Mouse (Mus musculus) limb, embryonic 13.5 days (tissue): ENCODE measurements at regions not wholly inside any gene's neighbourhood (a gene's known extent, or its start where the extent isn't known, plus 50 kb on each side); places are given as distances from the start of the nearest gene placed in this dataset.

ENCODE experiments used
- ATAC-seq: fragments of 200-750 bp; cut with Nextera tagmentation; 2 replicates; pipeline ENCODE4 v1.8.0; 2017; ENCODE audit warnings: low read depth, moderate number of reproducible peaks, moderate TSS enrichment; ENCODE audit not compliant: low FRiP score
- H3K27ac ChIP-seq: fragments of 300-500 bp; sonication (generic); 2 replicates; pipeline ENCODE4 v1.5.1; 2015; ENCODE audit warnings: inconsistent platforms, mild to moderate bottlenecking, moderate library complexity
- H3K27me3 ChIP-seq: fragments of 300-500 bp; sonication (generic); 2 replicates; pipeline ENCODE4 v1.6.1; 2015; ENCODE audit warnings: mild to moderate bottlenecking, inconsistent platforms
- H3K36me3 ChIP-seq: fragments of 300-500 bp; sonication (generic); 2 replicates; pipeline ENCODE4 v1.6.1; 2015; ENCODE audit warnings: inconsistent platforms, mild to moderate bottlenecking, moderate library complexity
- H3K4me1 ChIP-seq: fragments of 300-500 bp; sonication (generic); 2 replicates; pipeline ENCODE4 v1.6.1; 2015; ENCODE audit warnings: inconsistent platforms
- H3K4me2 ChIP-seq: fragments of 300-500 bp; sonication (generic); replicated peaks from 2 replicates; pipeline ENCODE4 v1.6.1; 2015; ENCODE audit warnings: inconsistent platforms, mild to moderate bottlenecking, moderate library complexity
- H3K4me3 ChIP-seq: fragments of 300-500 bp; sonication (generic); 2 replicates; pipeline ENCODE4 v1.5.1; 2015; ENCODE audit warnings: moderate library complexity, mild to moderate bottlenecking, inconsistent platforms
- H3K9ac ChIP-seq: fragments of 300-500 bp; sonication (generic); 2 replicates; pipeline ENCODE4 v1.6.1; 2015; ENCODE audit warnings: mild to moderate bottlenecking, inconsistent platforms
- H3K9me3 ChIP-seq: fragments of 300-500 bp; sonication (generic); 2 replicates; pipeline ENCODE4 v1.6.1; 2016; ENCODE audit warnings: inconsistent platforms
- WGBS: fragments of 180-500 bp; shearing (Covaris S2); methylation state at CpG from one replicate; pipeline ENCODE4 v1.1.7; 2015; 5-methylcytosine and 5-hydroxymethylcytosine counted together

DNA sequence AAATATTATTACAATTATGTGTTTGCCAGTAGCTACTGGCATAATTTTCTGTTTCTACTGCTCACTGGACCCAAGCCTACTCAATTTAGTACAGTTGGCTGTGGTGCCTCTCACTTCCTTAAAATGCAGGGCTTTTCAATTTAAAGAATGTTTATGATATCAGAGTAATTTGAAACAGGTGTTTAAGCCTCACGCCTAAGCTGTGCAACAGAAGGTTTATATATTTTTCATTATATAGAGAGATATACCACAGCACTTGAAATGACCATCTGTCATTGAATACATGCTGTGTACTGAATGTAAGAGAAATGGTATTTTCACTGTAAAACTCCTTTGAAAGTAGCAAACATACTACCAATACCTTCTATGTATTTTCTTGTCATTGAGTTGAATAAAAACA lies 376.8 kb downstream of the Otol1 start:
- ATAC-seq: peak; percentile 78
- Histone ChIP-seq H3K36me3 (no peaks in the 10 kb centered on the region), H3K27ac (no peak overlapping the region), H3K9me3 (no peaks in the 10 kb centered on the region), H3K4me1 (peaks cover 5% of the 10 kb centered on the region; the same call in 1 of the 2 replicates), H3K4me2 (no peak overlapping the region), H3K9ac (no peak overlapping the region), H3K4me3 (no peak overlapping the region), H3K27me3 (no peaks in the 10 kb centered on the region)
- WGBS: 17% methylated on average over 1 of the region's 1 CpGs

DNA sequence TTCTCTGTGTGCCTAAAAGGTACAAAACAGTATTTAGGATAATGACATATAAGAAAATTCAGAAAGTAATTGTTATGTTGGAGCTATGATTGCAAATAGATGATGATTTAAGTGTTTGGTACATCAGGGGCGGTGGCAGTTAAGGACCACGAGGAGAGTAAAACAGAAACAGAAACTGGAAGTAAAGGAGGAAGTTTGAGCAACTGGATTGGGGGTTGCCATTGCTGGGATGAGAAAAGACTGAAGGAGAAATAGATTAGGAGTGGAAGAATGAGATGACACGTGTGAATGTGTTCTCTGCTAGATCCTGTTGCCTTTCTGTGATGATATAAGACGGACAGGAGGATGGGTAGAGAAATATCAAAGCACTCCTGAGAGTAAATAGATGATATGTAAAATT lies 378.5 kb downstream of the Otol1 start:
- H3K36me3 ChIP-seq: no peaks in the 10 kb centered on the region
- no peak overlapping the region for H3K4me2 ChIP-seq
- H3K9ac ChIP-seq: no peak overlapping the region
- ATAC-seq: no peak
- 84% methylated on average over 4 of the region's 4 CpGs for WGBS
- H3K9me3 ChIP-seq: no peaks in the 10 kb centered on the region
- H3K4me1 ChIP-seq: peaks cover 5% of the 10 kb centered on the region; the same call in 1 of the 2 replicates
- H3K27ac ChIP-seq: no peak overlapping the region
- H3K4me3 ChIP-seq: no peak overlapping the region
- no peaks in the 10 kb centered on the region for H3K27me3 ChIP-seq

DNA sequence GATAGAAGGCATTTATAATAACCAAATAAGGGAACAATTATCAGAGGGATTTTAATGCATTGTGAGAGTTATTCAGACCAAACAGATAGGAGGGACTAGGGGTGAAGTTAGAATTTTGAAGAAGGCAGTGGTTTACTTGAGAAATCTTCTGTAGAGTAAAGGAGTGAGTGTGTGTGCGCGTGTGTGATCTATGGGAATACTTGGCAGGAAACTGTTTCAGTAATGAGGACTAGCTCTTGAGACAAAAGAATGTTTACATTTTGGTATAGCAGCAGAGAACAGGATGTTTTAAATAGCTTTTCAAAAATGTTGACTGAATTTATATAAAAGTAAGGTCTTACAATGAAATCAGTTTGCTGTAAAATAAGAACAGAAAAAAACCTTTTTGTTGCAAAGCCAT lies 393.8 kb downstream of the Otol1 start:
- Histone ChIP-seq H3K4me1 (no peaks in the 10 kb centered on the region), H3K27ac (no peak overlapping the region), H3K9ac (no peak overlapping the region), H3K9me3 (no peaks in the 10 kb centered on the region), H3K27me3 (no peaks in the 10 kb centered on the region), H3K4me2 (no peak overlapping the region), H3K36me3 (no peaks in the 10 kb centered on the region), H3K4me3 (no peak overlapping the region)
- ATAC-seq: no peak
- 83% methylated on average over 2 of the region's 2 CpGs for WGBS

DNA sequence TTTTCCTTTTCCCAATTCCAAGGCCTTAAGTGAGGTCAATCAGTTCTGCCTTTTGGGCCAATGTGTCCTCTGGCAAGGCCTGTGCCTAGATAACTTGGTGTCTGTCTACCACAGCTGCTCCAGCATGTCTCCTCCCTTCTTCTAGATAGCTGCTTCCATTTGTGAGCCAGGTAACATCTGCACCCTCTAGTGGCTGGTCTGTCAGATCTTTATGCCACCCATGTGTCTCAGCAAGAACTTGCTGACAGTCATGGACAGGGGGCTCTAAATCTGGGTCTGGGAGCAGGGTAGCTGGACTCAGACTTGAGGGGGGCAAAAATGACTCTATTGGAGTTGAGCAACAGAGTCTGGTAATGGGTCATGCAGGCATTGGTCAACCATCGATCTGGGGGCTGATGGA lies 399.2 kb downstream of the Otol1 start:
- Histone ChIP-seq H3K4me3 (no peak overlapping the region), H3K27ac (no peak overlapping the region), H3K9me3 (no peaks in the 10 kb centered on the region), H3K4me1 (no peaks in the 10 kb centered on the region), H3K36me3 (no peaks in the 10 kb centered on the region), H3K9ac (no peak overlapping the region), H3K27me3 (no peaks in the 10 kb centered on the region), H3K4me2 (no peak overlapping the region)
- 90% methylated on average over 1 of the region's 1 CpGs for WGBS
- no peak for ATAC-seq

DNA sequence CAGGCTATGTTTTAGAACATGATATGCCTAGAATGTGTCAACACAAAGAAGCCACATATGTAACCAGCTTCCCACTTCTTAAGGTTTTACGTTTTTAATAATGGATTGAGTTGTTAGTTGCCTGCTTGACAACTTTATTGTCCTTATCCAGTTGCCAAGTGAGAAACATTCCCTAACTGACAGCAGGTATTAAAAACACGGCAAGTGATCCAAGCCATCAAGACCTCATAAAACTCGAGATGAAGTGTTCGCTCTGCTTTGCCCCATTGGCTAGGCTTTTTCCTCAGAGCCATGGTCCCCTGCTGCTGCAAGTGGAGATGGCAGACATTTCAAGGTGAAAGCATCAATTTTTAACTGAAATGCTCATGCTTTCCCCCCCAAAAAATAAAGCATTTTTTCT lies 410.9 kb downstream of the Otol1 start:
- Histone ChIP-seq H3K9me3 (no peaks in the 10 kb centered on the region), H3K4me2 (no peak overlapping the region), H3K27me3 (no peaks in the 10 kb centered on the region), H3K27ac (no peak overlapping the region), H3K4me1 (no peaks in the 10 kb centered on the region), H3K4me3 (no peak overlapping the region), H3K36me3 (no peaks in the 10 kb centered on the region), H3K9ac (no peak overlapping the region)
- no peak for ATAC-seq
- 8% methylated on average over 4 of the region's 4 CpGs for WGBS

DNA sequence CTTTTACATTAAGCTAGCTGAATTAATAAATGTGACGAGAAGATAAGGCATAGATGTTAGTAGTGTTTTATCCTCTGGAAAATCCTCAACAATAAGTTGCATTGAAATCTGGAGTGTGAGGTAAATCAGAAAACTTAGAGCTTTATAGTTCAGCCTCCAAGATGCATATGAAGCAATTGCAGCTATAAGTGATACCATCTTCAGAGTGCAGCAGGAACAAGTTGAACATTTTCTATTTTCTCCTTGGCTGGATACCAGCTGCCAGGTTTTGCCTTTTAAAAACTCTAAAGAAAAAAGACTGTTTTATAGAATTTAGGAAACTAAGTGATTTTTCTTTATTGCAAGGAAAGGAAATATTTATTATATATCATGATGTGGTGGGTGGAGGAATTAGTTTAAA lies 414.6 kb downstream of the Otol1 start:
- no peaks in the 10 kb centered on the region for H3K9me3 ChIP-seq
- no peak for ATAC-seq
- no peak overlapping the region for H3K4me3 ChIP-seq
- 79% methylated on average over 1 of the region's 1 CpGs for WGBS
- no peaks in the 10 kb centered on the region for H3K36me3 ChIP-seq
- no peaks in the 10 kb centered on the region for H3K27me3 ChIP-seq
- H3K9ac ChIP-seq: no peak overlapping the region
- no peak overlapping the region for H3K27ac ChIP-seq
- no peak overlapping the region for H3K4me2 ChIP-seq
- H3K4me1 ChIP-seq: no peaks in the 10 kb centered on the region

DNA sequence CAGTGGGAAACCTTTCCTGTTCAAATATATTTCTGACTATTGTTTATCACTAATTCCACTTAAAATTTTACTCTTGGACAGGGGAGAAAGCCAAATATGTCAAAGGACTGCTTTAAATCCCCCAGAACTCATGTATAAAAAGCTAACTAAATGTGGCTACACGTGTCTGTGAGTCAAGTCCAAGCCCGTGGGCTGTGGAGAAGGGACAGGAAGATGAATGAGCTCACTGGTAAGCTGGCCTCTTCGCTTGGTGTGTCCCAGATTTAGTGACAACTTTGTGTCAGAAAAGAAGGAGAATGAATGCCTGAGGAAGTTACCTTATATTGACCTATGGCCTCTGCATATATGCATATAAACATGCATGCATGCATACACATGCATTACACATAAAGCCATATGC lies 415.3 kb downstream of the Otol1 start:
- 66% methylated on average over 3 of the region's 3 CpGs for WGBS
- Histone ChIP-seq H3K9me3 (no peaks in the 10 kb centered on the region), H3K9ac (no peak overlapping the region), H3K27ac (no peak overlapping the region), H3K27me3 (no peaks in the 10 kb centered on the region), H3K4me2 (no peak overlapping the region), H3K4me1 (no peaks in the 10 kb centered on the region), H3K4me3 (no peak overlapping the region), H3K36me3 (no peaks in the 10 kb centered on the region)
- ATAC-seq: no peak

DNA sequence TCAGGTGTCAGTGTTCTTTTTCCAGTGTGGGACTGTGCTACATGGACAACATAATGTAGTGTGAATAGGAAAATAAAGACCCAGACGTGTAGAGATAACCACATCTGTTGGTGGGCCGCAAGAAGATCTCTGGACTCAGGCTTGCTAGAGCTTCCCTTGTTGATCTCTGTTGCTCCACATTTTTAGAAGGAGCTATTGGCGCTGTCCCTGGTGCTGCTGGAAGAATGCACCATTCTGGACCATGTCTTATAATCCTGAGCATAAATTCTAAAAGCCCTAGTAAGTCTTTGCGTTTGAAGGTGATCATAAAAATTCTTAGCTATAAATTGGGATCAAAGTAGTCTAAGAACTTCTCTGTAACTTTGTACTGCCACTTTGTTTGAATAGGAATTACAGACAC lies 429.3 kb downstream of the Otol1 start:
- 56% methylated on average over 4 of the region's 4 CpGs for WGBS
- Histone ChIP-seq H3K9me3 (no peaks in the 10 kb centered on the region), H3K27me3 (no peaks in the 10 kb centered on the region), H3K27ac (no peak overlapping the region), H3K36me3 (no peaks in the 10 kb centered on the region), H3K4me3 (no peak overlapping the region), H3K4me1 (0 out of 2 replicates have a peak, but pooled peaks cover 3% of the 10 kb centered on the region), H3K9ac (no peak overlapping the region), H3K4me2 (no peak overlapping the region)
- ATAC-seq: no peak

DNA sequence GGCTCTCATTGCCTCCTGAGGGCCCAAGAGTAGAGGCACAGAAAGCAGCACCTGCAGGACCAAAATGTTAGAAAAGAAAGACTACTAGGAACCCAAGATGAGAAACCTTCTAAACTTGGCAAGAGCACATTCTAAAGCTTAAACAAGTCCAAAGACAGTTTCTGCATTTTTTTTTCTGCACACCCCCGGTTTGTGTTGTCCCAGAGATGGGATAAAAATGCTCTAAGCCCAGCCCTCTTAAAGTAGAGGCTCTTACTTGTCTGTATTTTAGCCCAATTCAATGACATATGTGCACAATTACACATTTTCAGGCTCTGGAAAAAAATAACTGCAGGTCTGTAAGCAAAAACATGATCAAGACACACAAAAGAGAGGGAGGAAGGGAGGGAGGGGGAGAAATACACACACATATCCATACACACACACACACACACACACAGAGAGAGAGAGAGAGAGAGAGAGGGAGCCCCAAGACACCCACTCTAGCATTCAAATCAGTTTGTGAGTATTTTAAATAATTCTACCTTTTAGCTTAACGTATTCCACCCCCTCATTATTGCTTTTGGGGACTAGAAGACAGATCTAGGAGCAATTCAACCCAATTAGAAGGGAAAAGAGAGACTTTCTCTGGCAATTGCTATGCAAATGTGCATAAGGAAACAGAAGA lies 449.9 kb downstream of the Otol1 start:
- no peak for ATAC-seq
- Histone ChIP-seq H3K4me1 (no peaks in the 10 kb centered on the region), H3K9me3 (no peaks in the 10 kb centered on the region), H3K27ac (no peak overlapping the region), H3K36me3 (no peaks in the 10 kb centered on the region), H3K27me3 (no peaks in the 10 kb centered on the region), H3K4me2 (no peak overlapping the region), H3K9ac (no peak overlapping the region), H3K4me3 (no peak overlapping the region)
- WGBS: 55% methylated on average over 2 of the region's 2 CpGs

DNA sequence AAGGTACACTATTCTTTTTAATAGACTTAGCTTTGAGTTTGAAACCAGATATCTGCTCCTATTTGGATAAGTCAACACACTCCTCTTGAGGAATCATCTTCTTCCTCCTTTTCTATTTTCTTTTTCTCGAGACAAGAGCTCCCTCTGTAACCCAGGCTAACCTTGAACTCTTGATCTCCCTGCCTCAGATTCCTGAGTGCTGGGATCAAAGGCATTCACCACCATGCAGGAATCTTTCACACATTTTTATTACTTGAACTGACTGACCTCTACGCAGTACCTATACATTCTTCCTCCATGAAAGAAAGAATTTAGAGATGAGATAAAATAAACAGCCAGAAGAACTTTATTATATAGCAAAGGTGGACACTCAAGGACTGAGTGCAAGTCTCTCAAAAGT lies 453.4 kb downstream of the Otol1 start:
- Histone ChIP-seq H3K27me3 (no peaks in the 10 kb centered on the region), H3K4me1 (no peaks in the 10 kb centered on the region), H3K27ac (no peak overlapping the region), H3K36me3 (no peaks in the 10 kb centered on the region), H3K4me2 (no peak overlapping the region), H3K4me3 (no peak overlapping the region), H3K9ac (no peak overlapping the region), H3K9me3 (no peaks in the 10 kb centered on the region)
- 52% methylated on average over 2 of the region's 2 CpGs for WGBS
- ATAC-seq: no peak

DNA sequence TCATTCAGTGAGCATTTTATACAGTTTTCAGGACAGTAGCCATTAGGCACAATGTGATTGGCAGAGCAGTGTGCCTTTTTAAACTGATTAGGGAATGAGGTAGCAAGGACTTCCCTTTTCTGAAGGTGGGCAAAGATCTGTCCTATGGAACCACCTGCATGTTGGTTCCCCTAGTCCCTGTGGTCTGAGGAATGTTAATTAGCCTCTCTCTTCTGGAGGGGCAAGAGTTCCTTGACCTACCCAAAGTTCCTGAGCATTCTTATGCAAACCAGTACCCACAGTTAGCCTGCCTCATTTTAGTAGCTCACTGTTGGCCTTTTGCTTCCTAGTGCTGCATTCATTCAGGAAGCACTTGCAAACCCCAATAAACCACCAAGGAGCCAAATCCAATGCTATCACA lies 455.8 kb downstream of the Otol1 start:
- H3K27ac ChIP-seq: no peak overlapping the region

DNA sequence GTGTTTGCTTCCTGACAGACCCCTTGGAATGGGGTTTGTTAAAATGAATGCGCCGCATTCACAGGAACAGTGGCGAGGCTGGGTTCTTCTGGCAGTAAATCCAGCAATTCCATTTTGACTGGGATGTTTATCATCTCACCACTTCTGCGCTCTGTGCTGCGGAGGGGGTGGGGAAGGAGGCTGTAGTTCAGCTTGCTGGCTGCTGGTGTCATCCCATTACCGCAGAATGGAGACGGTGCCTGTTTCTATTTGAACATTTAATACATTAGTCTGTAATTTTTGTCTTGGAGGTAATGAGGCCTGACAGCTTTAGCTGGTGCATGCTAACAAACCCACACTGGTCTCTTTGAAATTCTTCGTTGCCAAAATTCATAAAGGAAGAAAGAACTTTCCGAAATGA lies 475.1 kb downstream of the Otol1 start:
- no peaks in the 10 kb centered on the region for H3K36me3 ChIP-seq
- no peak overlapping the region for H3K4me3 ChIP-seq
- no peaks in the 10 kb centered on the region for H3K27me3 ChIP-seq
- no peaks in the 10 kb centered on the region for H3K9me3 ChIP-seq
- ATAC-seq: no peak
- no peak overlapping the region for H3K27ac ChIP-seq
- WGBS: 43% methylated on average over 9 of the region's 9 CpGs
- H3K4me1 ChIP-seq: no peaks in the 10 kb centered on the region
- no peak overlapping the region for H3K9ac ChIP-seq
- no peak overlapping the region for H3K4me2 ChIP-seq

More for the DNA sequence above, 455.8 kb downstream of the Otol1 start:
- ATAC-seq: no peak
- no peaks in the 10 kb centered on the region for H3K27me3 ChIP-seq
- H3K4me1 ChIP-seq: no peaks in the 10 kb centered on the region
- H3K4me3 ChIP-seq: no peak overlapping the region
- H3K9ac ChIP-seq: no peak overlapping the region
- H3K4me2 ChIP-seq: no peak overlapping the region
- no peaks in the 10 kb centered on the region for H3K9me3 ChIP-seq
- no peaks in the 10 kb centered on the region for H3K36me3 ChIP-seq

DNA sequence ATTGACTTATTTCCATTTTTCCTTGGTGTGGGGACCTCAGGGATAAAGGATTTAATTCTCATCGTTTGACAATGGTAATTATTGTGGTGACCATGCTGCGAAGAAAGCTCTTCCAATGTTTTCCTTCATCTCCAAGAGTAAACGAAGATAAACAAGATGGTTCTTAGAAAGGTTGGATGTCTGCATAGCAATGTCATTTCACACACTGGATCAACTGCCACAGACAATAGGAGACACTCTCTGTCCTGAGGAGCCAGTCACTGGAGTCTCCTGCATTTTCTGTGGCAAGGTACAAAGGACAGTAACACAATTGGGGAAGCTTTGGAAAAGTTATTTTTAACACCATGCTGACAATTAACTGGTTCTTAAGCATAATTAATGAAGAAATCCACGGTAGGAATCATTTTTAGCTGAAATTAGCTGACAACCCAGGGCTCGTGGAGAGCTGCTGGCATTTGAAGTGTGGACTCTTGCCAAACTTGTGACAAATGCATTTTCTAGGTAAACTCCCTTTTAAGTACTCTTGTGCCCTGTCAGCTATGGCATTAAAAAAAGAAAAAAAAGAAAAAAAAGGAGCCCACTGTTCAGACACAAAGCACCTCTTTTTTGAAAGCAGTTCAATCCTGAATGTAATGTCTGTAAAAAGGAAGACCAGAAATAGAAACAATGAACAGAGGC lies 475.8 kb downstream of the Otol1 start:
- Histone ChIP-seq H3K27ac (no peak overlapping the region), H3K36me3 (no peaks in the 10 kb centered on the region), H3K27me3 (no peaks in the 10 kb centered on the region), H3K4me3 (no peak overlapping the region), H3K4me2 (no peak overlapping the region), H3K9ac (no peak overlapping the region), H3K4me1 (no peaks in the 10 kb centered on the region), H3K9me3 (no peaks in the 10 kb centered on the region)
- ATAC-seq: no peak
- WGBS: 67% methylated on average over 5 of the region's 5 CpGs
